Mouse (Mus musculus) macrophage (primary cell): ENCODE measurements at regions not wholly inside any gene's neighbourhood (a gene's known extent, or its start where the extent isn't known, plus 50 kb on each side); places are given as distances from the start of the nearest gene placed in this dataset.

Experiments
- H3K27ac ChIP-seq: fragments of 350-480 bp; formaldehyde crosslinking; 2 replicates; pipeline ENCODE4 v1.9.0; 2021
- H3K36me3 ChIP-seq: fragments of 350-480 bp; formaldehyde crosslinking; 2 replicates; pipeline ENCODE4 v1.9.0; 2021; ENCODE audit errors: inconsistent target
- H3K4me3 ChIP-seq: fragments of 350-480 bp; formaldehyde crosslinking; 2 replicates; pipeline ENCODE4 v1.9.0; 2021; ENCODE audit errors: inconsistent target
- H3K79me2 ChIP-seq: fragments of 350-480 bp; formaldehyde crosslinking; 2 replicates; pipeline ENCODE4 v1.9.0; 2021; ENCODE audit errors: inconsistent target
- WGBS: methylation state at CpG from one replicate; pipeline ENCODE4 v1.1.7; 2026; ENCODE audit warnings: inconsistent platforms; ENCODE audit not compliant: missing documents; 5-methylcytosine and 5-hydroxymethylcytosine counted together

DNA sequence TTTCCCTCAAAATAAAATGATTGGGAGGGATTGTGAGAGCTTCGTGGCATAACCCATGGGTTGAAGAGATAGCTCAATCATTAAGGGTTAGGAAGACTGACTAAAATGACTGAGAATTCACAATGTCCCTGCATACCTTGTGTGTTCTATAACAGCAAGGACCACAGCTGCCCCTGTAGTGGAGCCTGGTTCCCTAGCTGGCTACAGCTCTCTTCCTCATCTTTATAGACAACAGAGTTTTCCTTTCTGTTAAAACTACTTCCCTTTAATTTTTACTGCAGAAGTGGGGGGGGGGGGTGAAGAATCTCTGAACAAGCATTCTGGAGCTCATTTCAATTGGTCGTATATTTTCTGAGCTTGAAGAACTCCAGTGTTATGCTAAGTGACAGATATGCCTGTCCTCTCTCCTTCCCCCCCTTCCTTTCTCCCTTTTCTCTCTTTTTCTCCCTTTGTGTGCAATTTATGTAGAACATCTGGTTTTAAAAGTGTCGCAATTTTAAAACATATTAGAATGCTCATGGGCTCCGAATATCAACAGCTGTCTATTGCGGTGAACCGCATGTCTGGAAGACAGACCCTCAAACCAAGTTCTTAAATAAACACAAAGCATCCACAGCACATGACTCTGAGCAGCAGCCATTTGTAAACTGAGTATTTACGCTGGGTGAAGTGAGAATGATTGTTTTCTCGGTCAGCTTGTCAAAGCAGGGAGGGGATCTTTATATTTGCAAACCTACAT, 222.0 kb upstream of the Maf start:
- Histone ChIP-seq H3K79me2 (no peaks in the 10 kb centered on the region), H3K27ac (no peak overlapping the region), H3K4me3 (no peak overlapping the region), H3K36me3 (no peaks in the 10 kb centered on the region)
- WGBS: 34% methylated on average over 8 of the region's 8 CpGs

DNA sequence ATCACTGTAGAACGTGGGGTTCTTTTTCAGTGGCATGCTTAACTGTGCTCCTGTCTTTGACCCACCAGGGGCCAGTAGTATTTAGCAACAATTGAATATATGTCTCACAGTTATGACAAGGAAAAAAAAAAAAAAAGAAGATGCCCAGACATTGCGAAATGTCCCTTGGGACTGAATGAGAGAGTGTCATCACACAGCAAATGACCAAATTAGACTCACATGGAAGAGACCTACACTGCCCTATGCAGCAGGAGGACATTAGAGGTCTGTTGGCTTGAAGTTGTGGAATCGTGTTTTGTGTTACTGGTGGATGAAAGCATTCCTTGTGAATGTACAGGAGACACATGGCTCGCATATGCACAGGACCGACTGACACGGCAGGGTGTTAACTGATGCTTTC, 214.3 kb upstream of the Maf start:
- Histone ChIP-seq H3K79me2 (no peaks in the 10 kb centered on the region), H3K36me3 (no peaks in the 10 kb centered on the region), H3K27ac (no peak overlapping the region), H3K4me3 (no peak overlapping the region)
- 78% methylated on average over 5 of the region's 6 CpGs for WGBS

DNA sequence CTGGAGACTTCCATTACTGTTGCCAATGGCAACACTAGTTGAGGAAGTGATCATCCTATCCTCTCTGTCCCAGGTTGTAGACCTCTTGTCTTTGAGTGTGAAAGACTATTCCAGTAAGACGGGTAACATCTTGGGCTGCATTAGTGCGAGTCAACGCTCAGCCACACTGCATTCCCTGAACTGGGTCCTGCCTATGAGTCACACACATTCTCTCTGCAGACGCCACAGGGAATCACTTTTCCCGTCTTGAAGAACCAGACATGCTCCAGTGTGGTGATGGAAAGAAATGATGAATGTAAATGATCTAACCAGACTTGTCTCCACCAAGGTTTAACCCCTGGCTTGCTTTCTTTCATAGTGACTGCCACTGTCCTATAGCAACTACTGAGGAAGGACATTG, 199.1 kb upstream of the Maf start:
- no peak overlapping the region for H3K4me3 ChIP-seq
- no peaks in the 10 kb centered on the region for H3K36me3 ChIP-seq
- WGBS: 93% methylated on average over 5 of the region's 5 CpGs
- H3K79me2 ChIP-seq: no peaks in the 10 kb centered on the region
- H3K27ac ChIP-seq: no peak overlapping the region

DNA sequence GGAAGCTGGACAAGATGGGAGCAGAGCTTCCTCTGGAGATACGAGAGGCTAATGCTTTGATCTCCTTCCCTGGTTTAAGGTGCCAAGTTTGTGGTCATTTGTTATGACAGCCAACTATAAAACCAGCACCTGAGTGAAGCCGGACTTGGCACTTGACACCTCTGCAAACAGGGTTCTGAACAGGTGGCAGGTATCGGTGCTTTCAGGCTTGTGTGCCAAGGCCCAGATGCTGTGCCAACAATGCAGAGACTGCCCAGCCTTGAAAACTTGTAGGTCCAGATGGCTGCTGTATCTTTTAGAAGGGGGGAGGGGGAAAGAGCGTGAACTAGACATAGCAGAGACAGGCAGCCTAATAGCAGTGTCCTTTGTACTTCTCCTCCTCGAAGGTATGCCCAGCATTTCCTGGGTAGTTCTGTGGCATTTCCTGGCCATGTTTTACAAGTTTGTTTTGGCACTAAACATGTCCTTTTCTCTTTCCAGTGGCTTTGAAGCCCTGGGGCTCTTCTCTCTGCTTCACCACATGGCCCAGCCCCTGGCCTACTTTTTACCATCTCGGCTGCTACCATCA, 196.3 kb upstream of the Maf start:
- no peaks in the 10 kb centered on the region for H3K79me2 ChIP-seq
- WGBS: 79% methylated on average over 6 of the region's 6 CpGs

DNA sequence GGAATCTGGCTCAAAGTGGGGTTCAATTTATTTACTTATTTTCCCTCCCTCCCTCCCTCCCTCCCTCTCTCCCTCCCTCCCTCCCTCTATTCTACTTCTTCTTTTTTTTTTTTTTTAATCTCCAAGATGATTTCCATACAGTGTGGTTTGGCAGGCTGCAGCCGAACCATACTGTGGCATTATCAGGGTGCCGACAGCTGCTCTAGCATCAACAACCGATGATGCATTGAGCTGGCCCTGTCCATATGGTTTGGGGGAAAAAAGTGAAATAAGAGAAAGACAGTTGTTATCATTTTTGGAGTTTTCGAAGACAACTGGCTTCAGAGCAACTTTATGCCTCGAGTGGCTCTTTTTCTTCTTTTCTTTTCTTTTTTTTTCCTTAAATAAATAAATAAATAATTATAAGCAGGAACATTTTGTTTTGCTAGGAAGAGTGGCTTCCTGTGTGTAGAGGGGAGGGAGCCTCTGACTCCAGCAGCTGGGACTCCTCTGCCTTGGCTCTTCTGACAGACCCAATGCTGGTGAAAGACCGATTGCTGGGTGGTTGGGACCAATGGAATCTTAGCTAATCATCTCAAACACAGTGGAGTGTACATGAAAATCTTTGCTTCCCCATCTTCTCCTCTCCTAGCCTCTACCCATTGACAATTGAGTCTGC, 190.1 kb upstream of the Maf start:
- Histone ChIP-seq H3K79me2 (no peaks in the 10 kb centered on the region), H3K4me3 (no peak overlapping the region), H3K36me3 (no peaks in the 10 kb centered on the region), H3K27ac (no peak overlapping the region)
- 37% methylated on average over 4 of the region's 6 CpGs for WGBS

More for the DNA sequence above, 196.3 kb upstream of the Maf start:
- Histone ChIP-seq H3K27ac (no peak overlapping the region), H3K4me3 (no peak overlapping the region), H3K36me3 (no peaks in the 10 kb centered on the region)

DNA sequence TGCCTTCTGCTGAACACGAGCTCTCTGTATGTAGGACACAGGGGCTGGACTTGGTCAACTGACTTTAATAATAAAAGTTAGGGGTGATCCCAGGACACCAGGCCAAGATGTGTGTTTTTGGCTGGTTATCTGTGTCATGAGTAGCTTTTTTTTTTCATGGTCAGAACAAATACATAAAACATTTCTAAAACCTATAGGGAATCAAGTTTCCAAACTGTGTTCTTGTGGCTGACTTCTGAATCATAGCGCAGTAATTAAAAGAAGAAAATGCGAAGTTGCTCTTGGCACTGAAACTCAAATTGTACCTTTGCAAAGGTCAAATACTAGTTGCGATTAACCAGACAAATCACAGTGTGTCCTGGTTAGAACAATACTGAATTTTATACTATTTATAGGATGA, 189.5 kb upstream of the Maf start:
- Histone ChIP-seq H3K36me3 (no peaks in the 10 kb centered on the region), H3K79me2 (no peaks in the 10 kb centered on the region), H3K27ac (no peak overlapping the region), H3K4me3 (no peak overlapping the region)
- 85% methylated on average over 4 of the region's 4 CpGs for WGBS

DNA sequence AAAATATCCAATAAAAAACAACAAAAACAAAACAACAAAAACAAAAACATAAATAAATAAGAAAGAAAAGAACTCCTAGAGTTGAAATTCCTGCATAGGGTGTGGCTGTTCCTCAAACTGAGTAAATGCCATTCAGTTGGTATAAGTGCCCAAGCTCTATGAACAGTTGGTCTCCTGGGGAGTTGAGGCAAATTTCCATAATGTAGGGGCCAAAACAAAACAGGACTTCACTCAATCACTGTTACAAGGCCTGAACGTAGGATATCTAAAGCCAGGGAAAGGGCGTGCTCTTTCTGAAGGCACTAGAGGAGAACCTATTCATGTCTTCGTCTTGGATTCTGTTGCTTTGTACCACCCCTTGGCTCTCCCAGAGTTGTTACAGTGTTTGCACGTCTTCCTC, 188.5 kb upstream of the Maf start:
- no peaks in the 10 kb centered on the region for H3K36me3 ChIP-seq
- 87% methylated on average over 4 of the region's 4 CpGs for WGBS
- no peak overlapping the region for H3K27ac ChIP-seq
- H3K4me3 ChIP-seq: no peak overlapping the region
- H3K79me2 ChIP-seq: no peaks in the 10 kb centered on the region

DNA sequence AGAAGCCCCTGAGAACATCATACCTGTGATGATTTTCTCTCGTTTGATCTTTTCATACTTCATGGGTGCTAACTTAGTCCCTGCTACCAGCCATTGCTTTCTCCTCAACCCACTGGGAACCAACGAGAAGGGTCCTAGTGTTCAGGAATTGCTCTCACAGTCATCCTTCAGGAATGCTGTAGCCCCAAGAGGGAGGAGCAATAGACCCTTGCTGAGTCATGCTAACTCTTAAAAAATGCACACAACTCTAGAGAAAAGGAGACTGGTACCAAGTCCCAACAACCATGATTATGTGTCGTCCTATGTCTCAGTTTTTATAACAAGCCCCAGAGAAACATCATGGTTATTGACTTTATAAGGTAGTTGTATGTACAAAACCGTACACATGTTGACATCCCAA, 180.7 kb upstream of the Maf start:
- no peak overlapping the region for H3K27ac ChIP-seq
- 82% methylated on average over 4 of the region's 4 CpGs for WGBS
- H3K79me2 ChIP-seq: no peaks in the 10 kb centered on the region
- no peak overlapping the region for H3K4me3 ChIP-seq
- H3K36me3 ChIP-seq: no peaks in the 10 kb centered on the region

DNA sequence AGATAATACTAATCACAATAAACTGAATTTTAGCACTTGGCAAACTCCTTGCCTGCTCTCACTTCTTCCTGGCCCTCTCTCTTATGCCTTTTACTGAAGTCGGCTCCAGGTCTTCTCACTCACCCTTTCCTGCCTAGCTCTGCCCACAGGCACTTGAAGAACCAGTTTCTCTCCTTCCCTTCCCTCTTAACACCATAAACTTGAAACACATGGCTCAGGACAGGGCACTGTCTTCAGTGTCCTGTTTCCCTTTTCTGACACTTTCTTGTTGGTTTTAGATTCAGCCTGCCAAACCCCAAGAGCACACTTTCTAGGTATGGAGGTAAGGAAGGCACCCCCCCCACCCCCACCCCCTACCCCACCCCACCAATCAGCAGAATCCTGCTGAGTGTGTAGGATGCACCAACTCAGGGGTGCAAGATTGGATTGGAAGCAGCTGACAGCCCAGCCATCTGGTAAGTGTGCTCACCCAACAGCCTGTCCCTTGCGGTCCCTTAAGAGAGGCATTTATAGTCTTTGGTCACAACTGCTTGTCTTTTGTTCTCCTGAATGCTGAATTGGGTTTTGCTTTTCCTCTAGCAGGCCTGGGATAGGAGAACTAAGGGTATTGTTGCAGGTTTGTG, 177.6 kb upstream of the Maf start:
- no peaks in the 10 kb centered on the region for H3K36me3 ChIP-seq
- H3K27ac ChIP-seq: no peak overlapping the region
- no peaks in the 10 kb centered on the region for H3K79me2 ChIP-seq
- WGBS: 61% methylated on average over 2 of the region's 2 CpGs
- H3K4me3 ChIP-seq: no peak overlapping the region

DNA sequence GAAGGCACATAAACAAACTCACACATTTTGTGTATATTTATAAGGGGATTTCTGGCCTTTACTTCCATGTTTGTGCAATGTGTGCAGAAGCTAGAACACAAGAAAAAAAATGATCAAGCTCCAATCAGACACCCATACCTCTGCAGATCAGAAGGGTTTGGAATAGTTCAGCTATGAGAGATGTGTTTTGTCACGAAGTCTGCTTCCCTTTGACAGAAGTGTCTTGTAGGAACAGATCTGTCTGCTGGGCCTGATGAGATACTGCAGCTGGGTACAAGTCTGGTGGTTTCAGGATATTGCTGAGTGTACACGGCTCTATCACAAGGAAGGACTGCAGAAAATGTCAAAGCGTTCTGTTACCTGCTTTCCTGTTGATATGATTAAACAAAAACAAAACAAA, 176.2 kb upstream of the Maf start:
- Histone ChIP-seq H3K4me3 (no peak overlapping the region), H3K36me3 (no peaks in the 10 kb centered on the region), H3K79me2 (no peaks in the 10 kb centered on the region), H3K27ac (no peak overlapping the region)
- WGBS: 91% methylated on average over 3 of the region's 3 CpGs

DNA sequence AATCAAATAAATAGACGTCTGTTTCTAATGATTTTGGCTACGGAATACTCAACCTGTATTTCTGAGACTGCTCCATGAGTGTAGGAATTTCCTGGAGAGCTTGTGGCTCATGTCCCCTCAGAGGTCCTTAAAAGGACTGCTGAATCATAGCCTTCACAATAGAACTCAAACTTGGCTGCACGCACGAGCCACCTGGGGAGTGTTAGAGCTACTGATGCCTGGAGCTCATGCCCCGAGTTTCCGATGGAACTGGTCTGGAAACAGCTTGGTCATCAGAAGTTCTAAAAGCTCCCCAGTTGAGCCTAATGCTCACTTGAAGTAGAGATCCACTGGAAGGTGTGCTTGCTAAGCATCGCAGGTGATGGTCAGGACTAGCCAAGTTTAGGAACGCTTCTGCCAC, 174.3 kb upstream of the Maf start:
- no peak overlapping the region for H3K27ac ChIP-seq
- no peaks in the 10 kb centered on the region for H3K36me3 ChIP-seq
- no peak overlapping the region for H3K4me3 ChIP-seq
- 86% methylated on average over 8 of the region's 8 CpGs for WGBS
- no peaks in the 10 kb centered on the region for H3K79me2 ChIP-seq

DNA sequence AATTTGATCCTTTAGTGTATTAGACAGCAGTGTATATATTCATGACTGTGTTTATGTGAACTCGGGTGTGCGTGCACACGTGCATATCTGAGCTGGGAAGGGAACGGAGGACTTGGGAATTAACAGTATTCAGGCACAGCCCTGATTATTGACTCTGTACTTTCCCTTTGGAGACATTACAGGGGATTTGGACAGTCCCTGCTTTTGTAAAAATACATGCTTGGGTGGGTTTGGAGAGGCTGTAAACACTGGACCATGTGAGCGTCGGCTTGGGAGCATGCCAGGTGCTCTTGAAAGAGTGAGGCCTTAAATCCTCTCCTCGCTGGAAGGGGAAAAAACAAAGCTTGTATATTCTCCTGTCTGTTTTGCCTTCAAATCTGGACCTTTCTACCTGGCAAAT, 167.2 kb upstream of the Maf start:
- H3K4me3 ChIP-seq: no peak overlapping the region
- H3K79me2 ChIP-seq: no peaks in the 10 kb centered on the region
- H3K27ac ChIP-seq: no peak overlapping the region
- 94% methylated on average over 7 of the region's 7 CpGs for WGBS
- no peaks in the 10 kb centered on the region for H3K36me3 ChIP-seq

DNA sequence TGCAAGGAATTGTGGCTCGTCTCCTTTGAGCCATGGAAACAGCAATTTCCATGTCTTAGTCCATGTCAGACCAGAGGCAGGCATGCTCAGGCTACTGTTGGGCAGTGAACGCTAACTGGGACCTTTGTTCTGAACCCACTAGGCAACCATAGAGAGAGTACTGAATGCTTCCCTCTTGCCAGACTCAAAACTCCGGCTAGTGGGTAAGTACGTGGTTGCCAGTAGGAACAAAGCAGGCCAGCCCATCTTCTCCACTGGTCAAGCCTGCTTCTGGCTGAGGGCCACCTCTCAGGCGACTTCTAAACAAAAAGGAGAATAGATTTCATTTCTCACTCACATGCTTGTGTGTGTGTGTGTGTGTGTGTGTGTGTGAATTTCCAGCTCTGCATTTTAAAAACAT, 163.8 kb upstream of the Maf start:
- Histone ChIP-seq H3K36me3 (no peaks in the 10 kb centered on the region), H3K79me2 (no peaks in the 10 kb centered on the region), H3K27ac (no peak overlapping the region), H3K4me3 (no peak overlapping the region)
- 83% methylated on average over 5 of the region's 5 CpGs for WGBS

DNA sequence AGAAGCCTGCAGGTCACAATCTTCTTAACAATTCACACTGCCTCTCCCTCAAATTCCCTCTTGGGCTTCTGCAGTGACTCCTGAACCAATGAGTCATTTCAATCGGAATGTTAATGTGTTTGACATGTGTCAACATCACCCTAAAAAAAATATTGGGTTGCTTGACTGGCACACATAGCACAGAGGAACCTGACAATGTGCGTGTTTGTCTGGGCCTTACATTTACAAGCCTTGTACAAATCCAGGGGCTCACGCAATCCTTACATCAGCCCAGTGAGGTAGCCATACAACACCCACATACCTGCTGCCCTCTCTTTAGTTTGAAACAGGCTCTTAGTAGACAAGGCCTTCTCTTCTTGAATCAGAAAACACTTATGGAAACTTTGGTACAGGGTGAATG, 153.8 kb upstream of the Maf start:
- WGBS: 90% methylated on average over 3 of the region's 3 CpGs

DNA sequence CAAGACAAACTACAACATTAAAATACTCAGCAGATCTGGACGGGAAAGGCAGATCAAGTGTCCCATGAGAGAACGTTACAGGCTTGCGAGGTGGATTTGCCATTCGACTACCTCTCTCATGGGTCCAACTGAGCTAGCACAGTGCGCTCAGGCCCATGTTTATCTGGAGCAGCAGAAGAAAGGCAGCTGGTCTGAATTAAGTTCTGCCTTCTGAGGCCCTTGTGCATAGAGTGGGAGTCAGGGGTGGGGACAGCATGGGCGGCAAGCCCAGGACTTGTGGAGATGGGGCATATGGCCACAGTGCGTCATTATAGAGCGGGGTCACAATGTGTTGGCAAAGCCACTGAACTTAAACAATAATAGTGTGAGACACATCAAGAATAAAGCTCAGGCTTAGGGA, 151.8 kb upstream of the Maf start:
- Histone ChIP-seq H3K4me3 (no peak overlapping the region), H3K27ac (no peak overlapping the region), H3K36me3 (no peaks in the 10 kb centered on the region), H3K79me2 (no peaks in the 10 kb centered on the region)
- 93% methylated on average over 8 of the region's 8 CpGs for whole genome bisulfite sequencing

More for the DNA sequence above, 153.8 kb upstream of the Maf start:
- Histone ChIP-seq H3K4me3 (no peak overlapping the region), H3K27ac (no peak overlapping the region), H3K79me2 (no peaks in the 10 kb centered on the region), H3K36me3 (no peaks in the 10 kb centered on the region)
